Mouse (Mus musculus) E14TG2a.4 (cell line): ENCODE results near the gene Hspbap1.

Source experiments
- H3K27me3 ChIP-seq: 2 replicates; pipeline ENCODE4 v1.6.1; 2014; ENCODE audit warnings: low read length, control low read depth; ENCODE audit not compliant: insufficient read depth
- H3K36me3 ChIP-seq: 2 replicates; pipeline ENCODE4 v1.6.1; 2014; ENCODE audit warnings: low read length, control low read depth; ENCODE audit not compliant: insufficient read depth
- H3K4me1 ChIP-seq: replicated peaks from 2 replicates; pipeline ENCODE4 v1.6.1; 2014; ENCODE audit warnings: low read depth, low read length, control low read depth
- H3K4me3 ChIP-seq: replicated peaks from 2 replicates; pipeline ENCODE4 v1.5.1; 2014; ENCODE audit warnings: mild to moderate bottlenecking, low read length
- H3K9me3 ChIP-seq: 2 replicates; pipeline ENCODE4 v1.6.1; 2014; ENCODE audit warnings: low read length, control low read depth
- CTCF ChIP-seq: conservative IDR thresholded peaks from 2 replicates; pipeline ENCODE4 v1.5.1; 2014; ENCODE audit warnings: low read length
- NANOG ChIP-seq: IDR thresholded peaks from 2 replicates; pipeline ENCODE4 v1.6.1; 2014; ENCODE audit warnings: borderline replicate concordance, low read length, mixed read lengths
- POU5F1 ChIP-seq: IDR thresholded peaks from 2 replicates; pipeline ENCODE4 v1.6.1; 2014; ENCODE audit warnings: low read length, borderline replicate concordance

Hspbap1 gene

GRCm38 (mm10) chr16:35769878-35770657 is at the start of gene Hspbap1:
Gene Hspbap1 (plus strand): TSS chr16:35770375.
- TF ChIP-seq POU5F1 = no peak
- no peak for TF ChIP-seq NANOG
- TF ChIP-seq CTCF = no peak
- H3K4me3 ChIP-seq = peak within 1 kb of the TSS; percentile 95
- no peaks in the 10 kb centered on the region; the same call in 1 of the 2 replicates for H3K27me3 ChIP-seq

GRCm38 (mm10) chr16:35724561-35724960 is 45.6 kb upstream of the Hspbap1 start:
- peaks cover 18% of the 10 kb centered on the region for H3K36me3 ChIP-seq
- no peak overlapping the region for H3K4me3 ChIP-seq
- peaks cover 21% of the 10 kb centered on the region for H3K4me1 ChIP-seq
- TF ChIP-seq NANOG = no peak
- TF ChIP-seq POU5F1 = no peak
- no peak for TF ChIP-seq CTCF
- H3K27me3 ChIP-seq = no peaks in the 10 kb centered on the region
- H3K9me3 ChIP-seq = no peaks in the 10 kb centered on the region

More at GRCm38 (mm10) chr16:35769878-35770657, at the start of gene Hspbap1:
- peaks cover 31% of the 10 kb centered on the region for H3K36me3 ChIP-seq
- H3K4me1 ChIP-seq = peaks cover 58% of the 10 kb centered on the region
- no peaks in the 10 kb centered on the region for H3K9me3 ChIP-seq

GRCm38 (mm10) chr16:35726601-35727000 is 43.6 kb upstream of the Hspbap1 start:
- Histone ChIP-seq H3K27me3 (no peaks in the 10 kb centered on the region), H3K9me3 (no peaks in the 10 kb centered on the region), H3K4me1 (peaks cover 21% of the 10 kb centered on the region), H3K4me3 (no peak overlapping the region), H3K36me3 (peaks cover 15% of the 10 kb centered on the region)
- TF ChIP-seq POU5F1 (no peak), NANOG (no peak), CTCF (no peak)

GRCm38 (mm10) chr16:35729151-35729738 is 40.9 kb upstream of the Hspbap1 start:
- no peaks in the 10 kb centered on the region for H3K9me3 ChIP-seq
- peaks cover 21% of the 10 kb centered on the region for H3K4me1 ChIP-seq
- H3K27me3 ChIP-seq = no peaks in the 10 kb centered on the region
- H3K36me3 ChIP-seq = peaks cover 25% of the 10 kb centered on the region
- H3K4me3 ChIP-seq = no peak overlapping the region
- peak; percentile 31; the same call in 1 of the 2 replicates for TF ChIP-seq NANOG
- TF ChIP-seq CTCF = no peak
- TF ChIP-seq POU5F1 = no peak

- Histone ChIP-seq H3K4me1 (peaks cover 38% of the 10 kb centered on the region), H3K27me3 (no peaks in the 10 kb centered on the region), H3K36me3 (peaks cover 26% of the 10 kb centered on the region), H3K4me3 (no peak overlapping the region), H3K9me3 (no peaks in the 10 kb centered on the region)
- TF ChIP-seq NANOG = no peak
- no peak for TF ChIP-seq POU5F1
- no peak for TF ChIP-seq CTCF
Measured at GRCm38 (mm10) chr16:35732096-35732495, 38.1 kb upstream of the Hspbap1 start.

GRCm38 (mm10) chr16:35734038-35734437 is 36.1 kb upstream of the Hspbap1 start:
- H3K27me3 ChIP-seq = no peaks in the 10 kb centered on the region
- peaks cover 26% of the 10 kb centered on the region for H3K36me3 ChIP-seq
- peaks cover 46% of the 10 kb centered on the region for H3K4me1 ChIP-seq
- H3K9me3 ChIP-seq = no peaks in the 10 kb centered on the region
- no peak overlapping the region for H3K4me3 ChIP-seq
- TF ChIP-seq CTCF (peak; percentile 100), NANOG (no peak)

- no peaks in the 10 kb centered on the region for H3K27me3 ChIP-seq
- peaks cover 17% of the 10 kb centered on the region for H3K36me3 ChIP-seq
- H3K9me3 ChIP-seq = no peaks in the 10 kb centered on the region
- H3K4me1 ChIP-seq = peaks cover 45% of the 10 kb centered on the region
- TF ChIP-seq POU5F1 (no peak), NANOG (no peak), CTCF (no peak)
- no peak overlapping the region for H3K4me3 ChIP-seq
Measured at GRCm38 (mm10) chr16:35738096-35738767, 31.9 kb upstream of the Hspbap1 start.

GRCm38 (mm10) chr16:35739548-35739947 is 30.6 kb upstream of the Hspbap1 start:
- Histone ChIP-seq H3K36me3 (peaks cover 17% of the 10 kb centered on the region), H3K27me3 (no peaks in the 10 kb centered on the region), H3K9me3 (no peaks in the 10 kb centered on the region), H3K4me3 (no peak overlapping the region), H3K4me1 (peaks cover 37% of the 10 kb centered on the region)
- TF ChIP-seq CTCF (no peak), POU5F1 (no peak), NANOG (no peak)

- H3K36me3 ChIP-seq = peaks cover 10% of the 10 kb centered on the region; the same call in 1 of the 2 replicates
- no peaks in the 10 kb centered on the region for H3K9me3 ChIP-seq
- peaks cover 33% of the 10 kb centered on the region for H3K4me1 ChIP-seq
- TF ChIP-seq POU5F1 = no peak
- TF ChIP-seq CTCF = no peak
- TF ChIP-seq NANOG = no peak
- no peaks in the 10 kb centered on the region for H3K27me3 ChIP-seq
- H3K4me3 ChIP-seq = no peak overlapping the region
Measured at GRCm38 (mm10) chr16:35740357-35740756, 29.8 kb upstream of the Hspbap1 start.
